Mouse (Mus musculus) liver, adult 2 months (tissue): ENCODE measurements around the gene Trmt61a. TPM values are rescaled to one million over a fixed set of nuclear protein-coding genes. Genes with fewer than 3 reads are reported as not detected.
A peak's percentile ranks its signal among the peaks of the same experiment; 100 is the strongest.

Experiments used
- DNase-seq: peaks from one replicate; pipeline ENCODE4 v3.0.0-alpha.2; 2011; ENCODE audit warnings: low read depth, low spot score; ENCODE audit errors: extremely low read depth
- H3K27ac ChIP-seq: fragments of 200-500 bp; replicated peaks from 2 replicates; pipeline ENCODE4 v1.5.1; 2012; ENCODE audit warnings: low read depth, mild to moderate bottlenecking, control low read depth, inconsistent platforms, low read length; ENCODE audit not compliant: insufficient read depth
- H3K27me3 ChIP-seq: fragments of 200-500 bp; 2 replicates; pipeline ENCODE4 v1.6.1; 2012; ENCODE audit warnings: mild to moderate bottlenecking, moderate library complexity, low read length, inconsistent platforms; ENCODE audit not compliant: control insufficient read depth, insufficient read depth
- H3K36me3 ChIP-seq: fragments of 200-500 bp; 2 replicates; pipeline ENCODE4 v1.6.1; 2012; ENCODE audit warnings: low read length, inconsistent platforms; ENCODE audit not compliant: control insufficient read depth, insufficient read depth
- H3K4me1 ChIP-seq: fragments of 200-500 bp; 2 replicates; pipeline ENCODE4 v1.6.1; 2011; ENCODE audit warnings: low read length; ENCODE audit not compliant: control insufficient read depth, insufficient read depth
- H3K4me3 ChIP-seq: fragments of 200-500 bp; 2 replicates; pipeline ENCODE4 v1.5.1; 2011; ENCODE audit warnings: low read depth, mild to moderate bottlenecking, control low read depth, low read length, moderate library complexity; ENCODE audit not compliant: insufficient read depth
- H3K79me2 ChIP-seq: fragments of 200-500 bp; 2 replicates; pipeline ENCODE4 v1.6.1; 2012; ENCODE audit warnings: inconsistent platforms, mild to moderate bottlenecking, low read length, moderate library complexity; ENCODE audit not compliant: control insufficient read depth, insufficient read depth
- H3K9ac ChIP-seq: fragments of 200-500 bp; 2 replicates; pipeline ENCODE4 v1.6.1; 2012; ENCODE audit warnings: low read depth, mild to moderate bottlenecking, control low read depth, inconsistent platforms, low read length
- CTCF ChIP-seq: fragments of 200-500 bp; IDR thresholded peaks from 2 replicates; pipeline ENCODE4 v1.5.1; 2011; ENCODE audit warnings: low read depth, low read length, control low read depth
- POLR2A ChIP-seq: fragments of 200-500 bp; IDR thresholded peaks from 2 replicates; pipeline ENCODE4 v1.6.1; 2011; ENCODE audit warnings: low read length, control low read depth; ENCODE audit not compliant: insufficient read depth; ENCODE audit errors: extremely low read depth
- WGBS: fragments of 180-500 bp; shearing (Covaris S2); methylation state at CpG from one replicate; pipeline ENCODE4 v1.1.7; 2018; 5-methylcytosine and 5-hydroxymethylcytosine counted together
- polyA plus RNA-seq: library from polyadenylated mRNA; depleted of rRNA; stranded (reverse); fragments of >200 nt; gene quantifications from 2 replicates; pipeline ENCODE4 v1.2.3, GENCODE M21; 2012
- total RNA-seq: library from RNA; depleted of rRNA; stranded (reverse); fragments of >200 nt; gene quantifications from 2 replicates; pipeline ENCODE4 v1.2.3, GENCODE M21; 2014

Gene Trmt61a
- total and polyA plus RNA-seq, 2 experiments: 2.3 to 33.1 TPM

DNA sequence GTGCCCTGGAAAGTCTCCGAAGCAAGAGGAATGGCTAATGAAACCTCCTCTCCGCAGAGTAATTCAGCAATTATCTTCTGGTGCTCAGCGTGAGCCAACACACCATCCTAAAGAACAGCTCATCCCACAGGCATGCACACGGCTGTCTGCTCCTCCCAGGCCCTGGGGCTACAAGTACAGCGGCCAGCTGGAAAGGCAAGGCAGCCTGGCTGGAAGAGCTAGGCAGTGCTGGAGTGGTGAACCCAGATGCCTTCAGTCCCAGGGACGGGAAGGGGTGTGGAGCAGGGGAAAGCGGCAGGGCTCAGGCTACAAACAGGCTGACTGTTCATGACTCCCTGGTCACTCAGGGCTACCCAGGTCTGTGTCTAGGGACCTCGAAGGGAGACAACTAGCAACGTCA lies 26.7 kb downstream of the Trmt61a start:
- H3K36me3 ChIP-seq: peaks cover 5% of the 10 kb centered on the region; the same call in 1 of the 2 replicates
- no peak for DNase-seq
- TF ChIP-seq CTCF (no peak), POLR2A (no peak)
- peaks cover 4% of the 10 kb centered on the region; the same call in 1 of the 2 replicates for H3K4me1 ChIP-seq
- no peak overlapping the region for H3K4me3 ChIP-seq
- H3K27me3 ChIP-seq: no peaks in the 10 kb centered on the region
- peak overlapping the region; percentile 25; the same call in 1 of the 2 replicates for H3K27ac ChIP-seq
- no peaks in the 10 kb centered on the region for H3K79me2 ChIP-seq
- 64% methylated on average over 9 of the region's 9 CpGs for WGBS
- H3K9ac ChIP-seq: no peak overlapping the region

GRCm38 (mm10) chr12:111705186-111705973 lies 27.5 kb downstream of the Trmt61a start:
- H3K4me3 ChIP-seq: no peak overlapping the region
- H3K27me3 ChIP-seq: no peaks in the 10 kb centered on the region
- peaks cover 10% of the 10 kb centered on the region for H3K36me3 ChIP-seq
- no peak for TF ChIP-seq CTCF
- peaks cover 4% of the 10 kb centered on the region; the same call in 1 of the 2 replicates for H3K4me1 ChIP-seq
- H3K27ac ChIP-seq: peak overlapping the region; percentile 25
- H3K79me2 ChIP-seq: no peaks in the 10 kb centered on the region
- WGBS: 46% methylated on average over 15 of the region's 15 CpGs
- no peak overlapping the region for H3K9ac ChIP-seq
- no peak for DNase-seq

DNA sequence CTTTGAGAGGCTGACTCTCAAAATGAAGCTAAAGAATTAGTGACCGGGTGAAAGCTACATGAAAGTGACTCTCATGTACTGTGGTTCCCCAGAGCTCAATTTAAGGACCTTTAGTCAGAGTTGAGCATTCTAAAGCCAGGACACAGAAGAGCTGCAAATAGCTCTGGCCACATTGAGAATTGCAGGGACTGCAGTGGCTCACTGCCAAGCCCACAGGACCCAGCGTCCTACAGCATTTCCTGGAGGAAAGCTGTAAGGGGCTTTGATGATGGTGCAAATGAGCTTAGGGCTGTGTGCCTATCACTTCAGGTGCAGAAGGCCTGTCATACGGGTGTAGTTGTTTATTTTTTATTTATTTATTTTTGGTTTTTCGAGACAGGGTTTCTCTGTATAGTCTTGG lies 30.3 kb downstream of the Trmt61a start:
- Histone ChIP-seq H3K9ac (no peak overlapping the region), H3K36me3 (peaks cover 13% of the 10 kb centered on the region), H3K79me2 (peaks cover 4% of the 10 kb centered on the region; the same call in 1 of the 2 replicates), H3K27ac (no peak overlapping the region), H3K4me1 (peaks cover 11% of the 10 kb centered on the region), H3K4me3 (no peak overlapping the region), H3K27me3 (no peaks in the 10 kb centered on the region)
- WGBS: 77% methylated on average over 4 of the region's 4 CpGs
- DNase-seq: no peak
- TF ChIP-seq POLR2A (no peak), CTCF (no peak)

DNA sequence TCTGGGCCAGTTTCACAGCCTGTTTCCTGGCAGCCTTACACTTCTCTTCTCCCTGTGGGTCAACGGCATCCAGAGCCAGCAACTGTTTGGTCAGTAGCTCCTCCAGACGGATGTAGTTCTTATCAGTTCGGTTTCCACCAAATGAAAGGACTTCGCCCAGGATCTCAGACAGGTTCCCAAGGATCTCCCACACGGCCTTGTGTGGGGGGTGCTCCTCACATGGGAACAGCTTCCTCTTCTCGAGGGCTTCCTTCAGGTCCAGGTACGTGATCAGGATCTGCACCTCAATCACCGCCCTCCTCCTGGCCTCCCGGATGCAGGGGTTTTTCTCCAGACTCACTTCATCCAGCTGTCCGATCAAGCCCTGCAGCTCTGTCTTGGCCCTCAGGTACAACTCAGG lies 32.2 kb downstream of the Trmt61a start:
- TF ChIP-seq POLR2A: no peak
- no peak for TF ChIP-seq CTCF
- Histone ChIP-seq H3K4me3 (no peak overlapping the region), H3K36me3 (peaks cover 13% of the 10 kb centered on the region), H3K27me3 (no peaks in the 10 kb centered on the region), H3K79me2 (peaks cover 8% of the 10 kb centered on the region; the same call in 1 of the 2 replicates), H3K9ac (no peak overlapping the region), H3K4me1 (peaks cover 11% of the 10 kb centered on the region), H3K27ac (no peak overlapping the region)
- no peak for DNase-seq
- WGBS: 75% methylated on average over 10 of the region's 10 CpGs

DNA sequence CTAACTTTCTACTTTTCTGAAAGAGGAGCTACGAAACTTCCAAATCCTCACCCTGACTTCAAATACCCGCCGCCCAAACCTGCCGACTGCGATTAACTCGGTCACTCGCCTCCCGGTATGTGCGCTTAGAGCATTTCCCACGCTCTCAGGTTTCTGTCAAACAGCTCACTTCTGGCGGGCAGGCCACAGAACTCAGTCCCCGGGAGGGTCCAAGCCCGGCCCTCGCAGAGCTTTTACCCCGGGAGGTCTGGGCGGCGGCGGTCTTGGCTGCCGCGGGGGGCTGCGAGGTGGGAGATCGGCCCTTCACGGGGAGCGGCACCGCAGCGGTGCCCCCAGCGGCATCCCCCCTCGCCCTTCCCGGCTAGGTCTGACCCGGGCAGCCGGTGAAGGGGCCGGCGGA lies 34.6 kb downstream of the Trmt61a start:
- Histone ChIP-seq H3K36me3 (peaks cover 13% of the 10 kb centered on the region), H3K79me2 (peaks cover 8% of the 10 kb centered on the region; the same call in 1 of the 2 replicates), H3K27ac (peak overlapping the region; percentile 23; the same call in 1 of the 2 replicates), H3K4me1 (peaks cover 10% of the 10 kb centered on the region), H3K4me3 (peak overlapping the region; percentile 75), H3K27me3 (no peaks in the 10 kb centered on the region), H3K9ac (peak overlapping the region; percentile 78)
- DNase-seq: no peak
- WGBS: 0% methylated on average over 32 of the region's 33 CpGs
- TF ChIP-seq POLR2A (no peak), CTCF (no peak)
